Mouse (Mus musculus): ENCODE measurements around the gene Cd24a. TPM values are rescaled to one million over a fixed set of nuclear protein-coding genes. Genes with fewer than 3 reads are reported as not detected.
A peak's percentile ranks its signal among the peaks of the same experiment; 100 is the strongest.

The Cd24a gene
- polyA plus RNA-seq, 2 experiments: 1,014 to 1,175 TPM

GRCm38 (mm10) chr10:43625578-43625977 is 47.5 kb downstream of the Cd24a start:
- WGBS (ENCODE audit: insufficient replicate concordance): 32% methylated on average over 2 of the region's 2 CpGs
- H3K36me3 ChIP-seq (replicated peaks; ENCODE audit: control insufficient read depth, insufficient read depth, low read depth): peaks cover 8% of the 10 kb centered on the region
- H3K4me3 ChIP-seq (ENCODE audit: insufficient read depth in 1 of 2, low read depth in 2 of 2, low read length in 2 of 2): no peak overlapping the region
- peak; percentile 83 to 90 (median 87) for DNase-seq (ENCODE audit: low read depth in 3 of 3, low spot score in 3 of 3)
- peak overlapping the region; percentile 57 for H3K9ac ChIP-seq (replicated peaks)
- no peaks in the 10 kb centered on the region for H3K27me3 ChIP-seq (ENCODE audit: control insufficient read depth, insufficient read depth, low read length)
- peak overlapping the region; percentile 40 for H3K4me2 ChIP-seq (ENCODE audit: low read depth)
- H3K27ac ChIP-seq: peak overlapping the region; percentile 91
- H3K4me1 ChIP-seq (replicated peaks; ENCODE audit: control insufficient read depth in 2 of 2, insufficient read depth in 2 of 2, low read length in 1 of 2): peaks cover 62 to 72% of the 10 kb centered on the region in 2 experiments
- no peak for TF ChIP-seq CTCF (IDR thresholded peaks at IDR 0.05; ENCODE audit: low read depth)
- TF ChIP-seq EP300 (IDR thresholded peaks at IDR 0.05; ENCODE audit: low read depth): peak; percentile 100
- ATAC-seq (ENCODE audit: insufficient read depth): peak; percentile 93
- H3K9me3 ChIP-seq (ENCODE audit: control insufficient read depth, low read length): peaks cover 5% of the 10 kb centered on the region

- WGBS (ENCODE audit: insufficient replicate concordance): 81% methylated on average over 5 of the region's 5 CpGs
- Histone ChIP-seq H3K4me2 (ENCODE audit: low read depth) (no peak overlapping the region; the same call in 1 of the 2 replicates), H3K4me3 (ENCODE audit: insufficient read depth in 1 of 2, low read depth in 2 of 2, low read length in 2 of 2) (no peak overlapping the region), H3K36me3 (replicated peaks; ENCODE audit: control insufficient read depth, insufficient read depth, low read depth) (peaks cover 5% of the 10 kb centered on the region; the same call in 1 of the 2 replicates), H3K9me3 (ENCODE audit: control insufficient read depth, low read length) (peaks cover 5% of the 10 kb centered on the region), H3K9ac (replicated peaks) (peak overlapping the region; percentile 4), H3K27me3 (ENCODE audit: control insufficient read depth, insufficient read depth, low read length) (no peaks in the 10 kb centered on the region), H3K27ac (peak overlapping the region; percentile 96), H3K4me1 (replicated peaks; ENCODE audit: control insufficient read depth in 2 of 2, insufficient read depth in 2 of 2, low read length in 1 of 2) (peaks cover 69 to 72% of the 10 kb centered on the region in 2 experiments)
- ATAC-seq (ENCODE audit: insufficient read depth) (no peak), DNase-seq (ENCODE audit: low read depth in 3 of 3, low spot score in 3 of 3) (no peak)
- no peak for TF ChIP-seq EP300 (IDR thresholded peaks at IDR 0.05; ENCODE audit: low read depth)
- no peak for TF ChIP-seq CTCF (IDR thresholded peaks at IDR 0.05; ENCODE audit: low read depth)
Observed at GRCm38 (mm10) chr10:43629216-43629615, 51.1 kb downstream of the Cd24a start.

GRCm38 (mm10) chr10:43629857-43630256 is 51.8 kb downstream of the Cd24a start:
- H3K27ac ChIP-seq: peak overlapping the region; percentile 96
- no peak for ATAC-seq (ENCODE audit: insufficient read depth)
- DNase-seq (ENCODE audit: low read depth in 3 of 3, low spot score in 3 of 3): no peak
- H3K9ac ChIP-seq (replicated peaks): peak overlapping the region; percentile 67
- peaks cover 5% of the 10 kb centered on the region; the same call in 1 of the 2 replicates for H3K36me3 ChIP-seq (replicated peaks; ENCODE audit: control insufficient read depth, insufficient read depth, low read depth)
- TF ChIP-seq EP300 (IDR thresholded peaks at IDR 0.05; ENCODE audit: low read depth) (no peak), CTCF (IDR thresholded peaks at IDR 0.05; ENCODE audit: low read depth) (no peak)
- peak overlapping the region; percentile 69 for H3K4me2 ChIP-seq (ENCODE audit: low read depth)
- peaks cover 63 to 66% of the 10 kb centered on the region in 2 experiments for H3K4me1 ChIP-seq (replicated peaks; ENCODE audit: control insufficient read depth in 2 of 2, insufficient read depth in 2 of 2, low read length in 1 of 2)
- H3K27me3 ChIP-seq (ENCODE audit: control insufficient read depth, insufficient read depth, low read length): no peaks in the 10 kb centered on the region
- peaks cover 5% of the 10 kb centered on the region for H3K9me3 ChIP-seq (ENCODE audit: control insufficient read depth, low read length)
- no peak overlapping the region for H3K4me3 ChIP-seq (ENCODE audit: insufficient read depth in 1 of 2, low read depth in 2 of 2, low read length in 2 of 2)

DNA sequence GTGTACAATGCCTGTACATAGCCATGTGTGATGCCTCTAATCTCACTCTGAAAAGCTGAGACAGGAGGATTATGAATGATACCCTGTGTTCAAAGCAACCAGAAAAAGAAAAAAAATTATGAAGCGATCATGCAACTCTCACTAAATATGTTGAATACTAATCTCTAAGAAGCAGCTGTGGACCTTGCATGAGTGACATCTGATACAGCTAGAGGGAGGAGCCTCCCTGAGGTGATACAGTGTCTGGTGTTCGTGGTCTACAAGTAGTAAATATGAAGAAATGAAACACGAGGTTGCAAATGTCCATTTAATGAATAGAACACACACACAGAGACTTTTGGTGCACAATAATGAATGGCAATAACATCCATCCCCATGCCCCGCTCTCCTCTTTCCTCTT is 52.5 kb downstream of the Cd24a start:
- 21% methylated on average over 4 of the region's 4 CpGs for WGBS (ENCODE audit: insufficient replicate concordance)
- Histone ChIP-seq H3K4me3 (ENCODE audit: insufficient read depth in 1 of 2, low read depth in 2 of 2, low read length in 2 of 2) (peak overlapping the region in 1 of 2 experiments; percentile 34; a peak in 2 of 4 replicates), H3K4me1 (replicated peaks; ENCODE audit: control insufficient read depth in 2 of 2, insufficient read depth in 2 of 2, low read length in 1 of 2) (peaks cover 58 to 59% of the 10 kb centered on the region in 2 experiments), H3K4me2 (ENCODE audit: low read depth) (peak overlapping the region; percentile 69), H3K9ac (replicated peaks) (peak overlapping the region; percentile 67), H3K9me3 (ENCODE audit: control insufficient read depth, low read length) (peaks cover 7% of the 10 kb centered on the region), H3K27me3 (ENCODE audit: control insufficient read depth, insufficient read depth, low read length) (no peaks in the 10 kb centered on the region), H3K27ac (peak overlapping the region; percentile 96), H3K36me3 (replicated peaks; ENCODE audit: control insufficient read depth, insufficient read depth, low read depth) (peaks cover 5% of the 10 kb centered on the region; the same call in 1 of the 2 replicates)
- DNase-seq (ENCODE audit: low read depth in 3 of 3, low spot score in 3 of 3) (peak; percentile 86 to 90 (median 87)), ATAC-seq (ENCODE audit: insufficient read depth) (peak; percentile 93)
- TF ChIP-seq CTCF (IDR thresholded peaks at IDR 0.05; ENCODE audit: low read depth): no peak
- TF ChIP-seq EP300 (IDR thresholded peaks at IDR 0.05; ENCODE audit: low read depth): peak; percentile 98

- H3K4me3 ChIP-seq (ENCODE audit: insufficient read depth in 1 of 2, low read depth in 2 of 2, low read length in 2 of 2): no peak overlapping the region
- peaks cover 7% of the 10 kb centered on the region for H3K9me3 ChIP-seq (ENCODE audit: control insufficient read depth, low read length)
- ATAC-seq (ENCODE audit: insufficient read depth) (peak; percentile 50; the same call in 1 of the 2 replicates), DNase-seq (ENCODE audit: low read depth in 3 of 3, low spot score in 3 of 3) (no peak)
- TF ChIP-seq EP300 (IDR thresholded peaks at IDR 0.05; ENCODE audit: low read depth) (no peak), CTCF (IDR thresholded peaks at IDR 0.05; ENCODE audit: low read depth) (no peak)
- peak overlapping the region; percentile 96 for H3K27ac ChIP-seq
- peak overlapping the region; percentile 69 for H3K4me2 ChIP-seq (ENCODE audit: low read depth)
- peaks cover 54 to 55% of the 10 kb centered on the region in 2 experiments for H3K4me1 ChIP-seq (replicated peaks; ENCODE audit: control insufficient read depth in 2 of 2, insufficient read depth in 2 of 2, low read length in 1 of 2)
- peaks cover 5% of the 10 kb centered on the region; the same call in 1 of the 2 replicates for H3K36me3 ChIP-seq (replicated peaks; ENCODE audit: control insufficient read depth, insufficient read depth, low read depth)
- H3K27me3 ChIP-seq (ENCODE audit: control insufficient read depth, insufficient read depth, low read length): no peaks in the 10 kb centered on the region
- H3K9ac ChIP-seq (replicated peaks): peak overlapping the region; percentile 49
Observed at GRCm38 (mm10) chr10:43631049-43631448, 53.0 kb downstream of the Cd24a start.
